19 mouse cellular contexts compared by ENCODE assay signal in genomic region chr5:134647394-134647793, GRCm38 (mm10). TPM values are rescaled to one million over a fixed set of nuclear protein-coding genes. Genes with fewer than 3 reads are reported as not detected.
DNase-seq lines count a peak whose midpoint lies in the region; ATAC-seq and TF ChIP-seq lines count a peak whose summit lies in the region.
"Had no signal": no experiment of that assay in that cellular context is flagged by ENCODE, and none has a peak within 500 bp of the region (broad histone marks: within the 10 kb centered on the region; RNA-seq: fewer than 3 reads in every experiment).

No protein-coding gene starts in this region.

- TF ChIP-seq EP300 in ES-Bruce4 (IDR thresholded peaks at IDR 0.05; ENCODE audit: insufficient read depth, low read depth, low read length), result 0 out of 2 replicates have a peak, but pooled peaks have one; percentile 19
- TF ChIP-seq EP300 in liver, postnatal 0 days (IDR thresholded peaks at IDR 0.05; ENCODE audit: low read depth), result no peak

- H3K27ac ChIP-seq in ES-Bruce4 (ENCODE audit: insufficient read depth, low read length), result no peak overlapping the region
- H3K27ac ChIP-seq in ES-E14 (ENCODE audit: insufficient read depth, low read depth, low read length, poor library complexity, severe bottlenecking), result no peak overlapping the region
- H3K27ac ChIP-seq in liver, embryonic 13.5 days, result no peak overlapping the region
- H3K27ac ChIP-seq in liver, postnatal 0 days (ENCODE audit: low read depth), result no peak overlapping the region
- H3K27ac ChIP-seq in hindbrain, embryonic 11.5 days (ENCODE audit: low read depth, low read length), result no peak overlapping the region
- H3K27ac ChIP-seq in cerebellum, adult 2 months (ENCODE audit: insufficient read depth, low read length), result no peak overlapping the region
- H3K27ac ChIP-seq: embryonic facial prominence, embryonic 13.5 days; forebrain, embryonic 12.5 days; heart, adult 2 months; heart, embryonic 15.5 days; hindbrain, embryonic 15.5 days had no signal

- no peaks in the 10 kb centered on the region for H3K27me3 ChIP-seq in ES-Bruce4 (ENCODE audit: control insufficient read depth, insufficient read depth, low read length, poor library complexity, severe bottlenecking)
- no peaks in the 10 kb centered on the region for H3K27me3 ChIP-seq in liver, embryonic 13.5 days
- no peaks in the 10 kb centered on the region for H3K27me3 ChIP-seq in liver, postnatal 0 days (ENCODE audit: insufficient read depth, low read length)
- H3K27me3 ChIP-seq in hindbrain, embryonic 11.5 days (ENCODE audit: control insufficient read depth, insufficient read depth, low read length), result no peaks in the 10 kb centered on the region
- no peaks in the 10 kb centered on the region for H3K27me3 ChIP-seq in cerebellum, adult 2 months (ENCODE audit: control insufficient read depth, insufficient read depth, low read length)
- H3K27me3 ChIP-seq: embryonic facial prominence, embryonic 13.5 days; forebrain, embryonic 12.5 days; heart, embryonic 15.5 days; hindbrain, embryonic 15.5 days had no signal

- 54% methylated on average over 2 of the region's 2 CpGs for WGBS in liver, embryonic 13.5 days (ENCODE audit: insufficient replicate concordance)
- 55% methylated on average over 2 of the region's 2 CpGs for WGBS in liver, postnatal 0 days (ENCODE audit: insufficient replicate concordance)
- 78% methylated on average over 2 of the region's 2 CpGs for whole genome bisulfite sequencing in hindbrain, embryonic 11.5 days
- WGBS in cerebellum, adult 2 months, result 80% methylated on average over 2 of the region's 2 CpGs

- peak; percentile 47 for ATAC-seq in liver, embryonic 13.5 days (ENCODE audit: low read depth)
- ATAC-seq in liver, postnatal 0 days, result peak; percentile 76
- ATAC-seq in hindbrain, embryonic 11.5 days (ENCODE audit: low FRiP score), result no peak
- ATAC-seq: forebrain, embryonic 16.5 days had no signal

- H3K9ac ChIP-seq in ES-Bruce4 (ENCODE audit: low read depth, poor library complexity, severe bottlenecking) (no peak overlapping the region), ES-E14 (ENCODE audit: insufficient read depth, low read depth, low read length, poor library complexity, severe bottlenecking) (no peak overlapping the region)
- H3K9ac ChIP-seq in liver, embryonic 13.5 days, result no peak overlapping the region
- H3K9ac ChIP-seq in liver, postnatal 0 days (replicated peaks), result no peak overlapping the region
- no peak overlapping the region for H3K9ac ChIP-seq in hindbrain, embryonic 11.5 days (ENCODE audit: low read depth, low read length)
- H3K9ac ChIP-seq: embryonic facial prominence, embryonic 13.5 days; forebrain, embryonic 12.5 days; heart, embryonic 15.5 days; hindbrain, embryonic 15.5 days had no signal

- in situ Hi-C loops in ES-E14 (cut with MboI; ENCODE audit: low sequenced_read_pairs in 2 of 2, unreplicated experiment in 2 of 2), result no loop called here

- H3K4me3 ChIP-seq in ES-Bruce4 (ENCODE audit: low read depth, low read length) (no peak overlapping the region), ES-E14 (ENCODE audit: insufficient read depth in 1 of 2, low read depth in 1 of 2, low read length in 2 of 2, poor library complexity in 1 of 2, severe bottlenecking in 1 of 2) (no peak overlapping the region)
- H3K4me3 ChIP-seq in liver, embryonic 13.5 days (replicated peaks), result no peak overlapping the region
- H3K4me3 ChIP-seq in liver, postnatal 0 days (ENCODE audit: low read depth, low read length), result no peak overlapping the region
- no peak overlapping the region for H3K4me3 ChIP-seq in hindbrain, embryonic 11.5 days (ENCODE audit: low read depth, low read length)
- H3K4me3 ChIP-seq in cerebellum, adult 2 months (replicated peaks; ENCODE audit: insufficient read depth, low read depth, low read length), result no peak overlapping the region
- H3K4me3 ChIP-seq: embryonic facial prominence, embryonic 13.5 days; forebrain, embryonic 12.5 days; heart, adult 2 months; heart, embryonic 15.5 days; hindbrain, embryonic 15.5 days had no signal

- TF ChIP-seq CTCF in ES-Bruce4 (IDR thresholded peaks at IDR 0.05; ENCODE audit: low read depth, low read length), result no peak
- no peak for TF ChIP-seq CTCF in liver, postnatal 0 days (IDR thresholded peaks at IDR 0.05; ENCODE audit: low read depth)
- no peak for TF ChIP-seq CTCF in cerebellum, adult 2 months (IDR thresholded peaks at IDR 0.05; ENCODE audit: borderline replicate concordance, insufficient read depth, low read depth, low read length)

- H3K9me3 ChIP-seq in ES-Bruce4 (replicated peaks; ENCODE audit: control insufficient read depth, insufficient read depth, low read length, poor library complexity, severe bottlenecking), result no peaks in the 10 kb centered on the region
- no peaks in the 10 kb centered on the region for H3K9me3 ChIP-seq in ES-E14 (ENCODE audit: control insufficient read depth, insufficient read depth, low read depth, low read length)
- no peaks in the 10 kb centered on the region for H3K9me3 ChIP-seq in liver, embryonic 13.5 days (replicated peaks)
- no peaks in the 10 kb centered on the region for H3K9me3 ChIP-seq in liver, postnatal 0 days (ENCODE audit: low read length)
- no peaks in the 10 kb centered on the region for H3K9me3 ChIP-seq in hindbrain, embryonic 11.5 days (ENCODE audit: control insufficient read depth, low read length)
- H3K9me3 ChIP-seq: embryonic facial prominence, embryonic 13.5 days; forebrain, embryonic 12.5 days; heart, embryonic 15.5 days; hindbrain, embryonic 15.5 days had no signal

- no peak for DNase-seq in ES-E14 (ENCODE audit: low read depth, low spot score)
- no peak for DNase-seq in liver, embryonic 13.5 days
- DNase-seq in liver, postnatal 0 days, result peak; percentile 25
- no peak for DNase-seq in hindbrain, embryonic 11.5 days (ENCODE audit: low spot score)
- DNase-seq in cerebellum, adult 2 months, result no peak
- DNase-seq: adrenal gland, postnatal 10 days; cerebellum, adult 11 months; cerebellum, adult 9-10 months; cerebellum, postnatal 36 days; gastrocnemius, postnatal 10 days; heart, adult 2 months; heart, postnatal 14 days had no signal

- H3K4me1 ChIP-seq in ES-Bruce4 (ENCODE audit: control insufficient read depth, insufficient read depth, low read length) (no peaks in the 10 kb centered on the region), ES-E14 (ENCODE audit: control insufficient read depth in 2 of 2, insufficient read depth in 2 of 2, low read length in 2 of 2, poor library complexity in 1 of 2) (peaks cover 0 to 4% of the 10 kb centered on the region in 2 experiments; a peak in 2 of 4 replicates)
- H3K4me1 ChIP-seq in liver, embryonic 13.5 days (replicated peaks), result peaks cover 9% of the 10 kb centered on the region; the same call in 1 of the 2 replicates
- peaks cover 3% of the 10 kb centered on the region for H3K4me1 ChIP-seq in liver, postnatal 0 days (ENCODE audit: insufficient read depth)
- H3K4me1 ChIP-seq in hindbrain, embryonic 11.5 days (replicated peaks; ENCODE audit: control insufficient read depth, insufficient read depth, low read length), result no peaks in the 10 kb centered on the region
- H3K4me1 ChIP-seq in cerebellum, adult 2 months (ENCODE audit: control insufficient read depth, insufficient read depth, low read length), result no peaks in the 10 kb centered on the region
- H3K4me1 ChIP-seq: embryonic facial prominence, embryonic 13.5 days; forebrain, embryonic 12.5 days; hindbrain, embryonic 15.5 days had no signal

- no peak overlapping the region for H3K4me2 ChIP-seq in liver, embryonic 13.5 days
- no peak overlapping the region for H3K4me2 ChIP-seq in liver, postnatal 0 days (ENCODE audit: low read depth, low read length)
- H3K4me2 ChIP-seq in hindbrain, embryonic 11.5 days (replicated peaks; ENCODE audit: low read depth, low read length), result no peak overlapping the region
- H3K4me2 ChIP-seq: embryonic facial prominence, embryonic 13.5 days; forebrain, embryonic 12.5 days; heart, embryonic 11.5 days; heart, embryonic 15.5 days; hindbrain, embryonic 15.5 days had no signal

- H3K36me3 ChIP-seq in ES-Bruce4 (ENCODE audit: control insufficient read depth, insufficient read depth, low read length, poor library complexity, severe bottlenecking) (no peaks in the 10 kb centered on the region), ES-E14 (ENCODE audit: control insufficient read depth, insufficient read depth, low read length, poor library complexity, severe bottlenecking) (no peaks in the 10 kb centered on the region)
- no peaks in the 10 kb centered on the region for H3K36me3 ChIP-seq in liver, embryonic 13.5 days
- H3K36me3 ChIP-seq in liver, postnatal 0 days (replicated peaks; ENCODE audit: insufficient read depth, low read length), result no peaks in the 10 kb centered on the region
- H3K36me3 ChIP-seq in hindbrain, embryonic 11.5 days (ENCODE audit: control insufficient read depth, insufficient read depth, low read length), result no peaks in the 10 kb centered on the region
- H3K36me3 ChIP-seq: embryonic facial prominence, embryonic 13.5 days; forebrain, embryonic 12.5 days; heart, embryonic 15.5 days; hindbrain, embryonic 15.5 days had no signal

- no peak for TF ChIP-seq POLR2A in ES-Bruce4 (IDR thresholded peaks at IDR 0.05; ENCODE audit: insufficient read depth, low read length)
- TF ChIP-seq POLR2A in cerebellum, adult 2 months (IDR thresholded peaks at IDR 0.05; ENCODE audit: borderline replicate concordance, insufficient read depth, low read length), result no peak

RNA-seq across cellular contexts. Expression of gene Eif4h, which starts 8.1 kb away (rescaled TPM):
- polyA plus RNA-seq in ES-Bruce4 (2011; ENCODE audit: insufficient read depth, insufficient read length, low read depth, missing spikeins), result 304 and 309 TPM in 2 replicates
- total RNA-seq in ES-E14 (2012; rRNA removed), result 263 and 322 TPM in 2 replicates
- 229 and 233 TPM in 2 replicates for polyA plus RNA-seq in liver, embryonic 13.5 days (2015; fragmentation: Nextera tagmentation; extraction: Ambion mirVana)
- 124 and 132 TPM in 2 replicates for polyA plus RNA-seq in liver, postnatal 0 days (2015; fragmentation: Nextera tagmentation; extraction: Ambion mirVana)
- 434 and 445 TPM in 2 replicates for polyA plus RNA-seq in hindbrain, embryonic 11.5 days (2014; fragmentation: Nextera tagmentation; extraction: Ambion mirVana)
- polyA plus RNA-seq in cerebellum, adult 2 months (2012; rRNA removed), result 371 and 379 TPM in 2 replicates

RNA-seq across cellular contexts. Expression of gene Lat2, which starts 32.6 kb away (rescaled TPM):
- 2.2 and 2.6 TPM in 2 replicates for polyA plus RNA-seq in ES-Bruce4 (2011; ENCODE audit: insufficient read depth, insufficient read length, low read depth, missing spikeins)
- 3.6 and 4.3 TPM in 2 replicates for total RNA-seq in ES-E14 (2012; rRNA removed)
- 1.6 TPM in 2 replicates for polyA plus RNA-seq in liver, embryonic 13.5 days (2015; fragmentation: Nextera tagmentation; extraction: Ambion mirVana)
- 2.4 TPM in 2 replicates for polyA plus RNA-seq in liver, postnatal 0 days (2015; fragmentation: Nextera tagmentation; extraction: Ambion mirVana)
- polyA plus RNA-seq in hindbrain, embryonic 11.5 days (2014; fragmentation: Nextera tagmentation; extraction: Ambion mirVana), result 0.77 and 3.1 TPM in 2 replicates
- 2.1 and 3.0 TPM in 2 replicates for polyA plus RNA-seq in cerebellum, adult 2 months (2012; rRNA removed)

RNA-seq across cellular contexts. Expression of gene Limk1, which starts 41.0 kb away (rescaled TPM):
- polyA plus RNA-seq in ES-Bruce4 (2011; ENCODE audit: insufficient read depth, insufficient read length, low read depth, missing spikeins), result 17.9 and 19.1 TPM in 2 replicates
- 14.0 and 15.9 TPM in 2 replicates for total RNA-seq in ES-E14 (2012; rRNA removed)
- 0.75 and 0.98 TPM in 2 replicates for polyA plus RNA-seq in liver, embryonic 13.5 days (2015; fragmentation: Nextera tagmentation; extraction: Ambion mirVana)
- polyA plus RNA-seq in liver, postnatal 0 days (2015; fragmentation: Nextera tagmentation; extraction: Ambion mirVana), result 0.59 and 0.73 TPM in 2 replicates
- polyA plus RNA-seq in hindbrain, embryonic 11.5 days (2014; fragmentation: Nextera tagmentation; extraction: Ambion mirVana), result 12.4 and 14.7 TPM in 2 replicates
- 78.7 and 99.2 TPM in 2 replicates for polyA plus RNA-seq in cerebellum, adult 2 months (2012; rRNA removed)
